Mouse (Mus musculus) bone marrow, adult 2 months (tissue): ENCODE results near the gene Pard3. TPM values are rescaled to one million over a fixed set of nuclear protein-coding genes. Genes with fewer than 3 reads are reported as not detected.

ENCODE experiments used
- H3K27ac ChIP-seq: fragments of 200-500 bp; 2 replicates; pipeline ENCODE4 v1.5.1; 2012; ENCODE audit warnings: low read depth, mild to moderate bottlenecking, control low read depth, inconsistent platforms, low read length; ENCODE audit not compliant: control insufficient read depth, poor library complexity, insufficient read depth
- H3K4me1 ChIP-seq: fragments of 200-500 bp; 2 replicates; pipeline ENCODE4 v1.6.1; 2011; ENCODE audit warnings: low read length; ENCODE audit not compliant: control insufficient read depth, insufficient read depth
- H3K4me3 ChIP-seq: fragments of 200-500 bp; replicated peaks from 2 replicates; pipeline ENCODE3; 2011; ENCODE audit warnings: mild to moderate bottlenecking, low read depth, low read length, control low read depth; ENCODE audit not compliant: control insufficient read depth
- CTCF ChIP-seq: fragments of 200-500 bp; IDR thresholded peaks from 2 replicates; pipeline ENCODE4 v1.5.1; 2011; ENCODE audit warnings: low read length, control low read depth; ENCODE audit not compliant: control insufficient read depth, insufficient read depth
- POLR2A ChIP-seq: fragments of 200-500 bp; IDR thresholded peaks from 2 replicates; pipeline ENCODE4 v1.6.1; 2011; ENCODE audit warnings: low read depth, mild to moderate bottlenecking, control low read depth, low read length, borderline replicate concordance; ENCODE audit not compliant: control insufficient read depth
- WGBS: fragments of 180-500 bp; shearing (Covaris S2); methylation state at CpG from one replicate; pipeline ENCODE4 v1.1.7; 2018; 5-methylcytosine and 5-hydroxymethylcytosine counted together
- polyA plus RNA-seq: library from polyadenylated mRNA; stranded (reverse); fragments of >200 nt; gene quantifications from 2 replicates; pipeline ENCODE4 v1.2.4, GENCODE M21; 2011; ENCODE audit warnings: low replicate concordance; ENCODE audit not compliant: missing spikeins, insufficient read depth, insufficient read length

Gene Pard3
- polyA plus RNA-seq, 1 experiment: 3.8 TPM

DNA sequence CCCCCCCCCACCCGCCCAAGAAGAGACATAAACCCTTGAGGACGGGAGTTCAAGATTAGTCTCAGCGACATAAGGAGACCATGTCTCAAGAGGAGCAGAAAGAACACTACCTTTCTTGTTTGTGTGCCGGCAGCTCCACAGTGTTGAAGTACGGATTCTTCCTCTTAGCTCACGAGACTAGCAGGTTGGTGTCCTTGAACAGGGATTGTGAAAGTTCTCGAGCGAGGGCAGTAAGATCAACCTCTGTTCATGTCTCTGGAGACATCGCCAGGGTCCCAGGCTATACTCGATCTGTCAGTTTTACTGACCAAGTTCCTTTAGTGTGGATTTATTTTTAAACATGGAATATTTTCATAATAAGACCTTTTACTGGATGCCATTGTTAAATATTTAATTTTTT lies 224.1 kb downstream of the Pard3 start:
- H3K27ac ChIP-seq: no peak overlapping the region
- TF ChIP-seq CTCF (no peak), POLR2A (no peak)
- 83% methylated on average over 10 of the region's 10 CpGs for WGBS
- H3K4me1 ChIP-seq: no peaks in the 10 kb centered on the region
- H3K4me3 ChIP-seq: no peak overlapping the region

DNA sequence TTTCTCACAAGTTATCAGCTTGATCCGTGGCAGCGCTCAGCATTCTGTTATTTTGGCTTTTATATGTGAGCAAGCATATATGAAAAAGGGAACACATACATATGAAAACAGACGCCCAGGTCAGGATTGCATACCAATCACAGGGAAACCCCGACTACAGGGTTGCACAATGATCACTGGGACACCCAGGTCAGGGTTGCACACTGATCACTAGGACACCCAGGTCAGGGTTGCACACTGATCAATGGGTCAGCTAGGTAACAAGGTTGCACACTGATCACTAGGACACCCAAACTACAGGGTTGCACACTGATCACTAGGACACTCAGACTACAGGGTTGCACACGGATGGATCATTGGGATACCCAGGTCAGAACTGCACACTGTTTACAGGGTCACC lies 228.6 kb downstream of the Pard3 start:
- Histone ChIP-seq H3K4me3 (no peak overlapping the region), H3K4me1 (no peaks in the 10 kb centered on the region; the same call in 1 of the 2 replicates), H3K27ac (no peak overlapping the region)
- TF ChIP-seq POLR2A: no peak
- TF ChIP-seq CTCF: no peak
- 70% methylated on average over 5 of the region's 5 CpGs for WGBS

DNA sequence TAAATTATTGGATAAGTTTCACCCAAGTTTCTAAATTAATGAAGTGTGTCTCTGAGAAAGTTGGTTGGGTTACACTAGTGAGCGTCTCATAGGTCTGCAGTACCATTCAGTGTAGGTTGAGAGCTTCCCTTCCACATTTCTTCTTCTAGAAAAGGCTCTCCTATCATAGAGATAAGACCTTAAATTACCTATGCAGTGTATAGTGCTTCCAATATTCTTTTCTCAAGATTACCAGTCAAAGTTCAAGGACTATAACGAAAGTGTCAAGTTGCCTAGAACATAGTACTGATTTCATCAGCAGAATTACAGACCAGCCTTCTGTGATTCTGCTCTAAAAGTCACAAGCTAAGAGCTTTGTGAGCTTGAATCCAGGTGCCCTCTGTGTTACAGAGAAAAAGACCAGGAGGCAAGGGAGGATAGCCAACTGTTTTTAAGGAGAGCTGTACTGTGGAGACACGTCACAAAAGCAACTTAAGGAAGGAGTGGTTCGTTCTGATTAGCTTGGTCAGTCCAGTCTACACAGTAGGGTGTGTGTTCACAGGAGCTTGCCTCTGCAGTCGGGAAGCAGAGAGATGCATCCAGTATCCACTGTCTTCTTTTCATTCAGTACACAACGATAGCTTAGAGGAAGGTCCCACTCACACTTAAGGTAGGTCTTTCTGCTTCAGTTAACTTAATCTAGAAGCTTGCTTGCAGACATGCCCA lies 229.5 kb downstream of the Pard3 start:
- WGBS: 73% methylated on average over 6 of the region's 6 CpGs
- H3K27ac ChIP-seq: no peak overlapping the region
- no peak overlapping the region for H3K4me3 ChIP-seq
- no peaks in the 10 kb centered on the region; the same call in 1 of the 2 replicates for H3K4me1 ChIP-seq
- TF ChIP-seq POLR2A (no peak), CTCF (no peak)

DNA sequence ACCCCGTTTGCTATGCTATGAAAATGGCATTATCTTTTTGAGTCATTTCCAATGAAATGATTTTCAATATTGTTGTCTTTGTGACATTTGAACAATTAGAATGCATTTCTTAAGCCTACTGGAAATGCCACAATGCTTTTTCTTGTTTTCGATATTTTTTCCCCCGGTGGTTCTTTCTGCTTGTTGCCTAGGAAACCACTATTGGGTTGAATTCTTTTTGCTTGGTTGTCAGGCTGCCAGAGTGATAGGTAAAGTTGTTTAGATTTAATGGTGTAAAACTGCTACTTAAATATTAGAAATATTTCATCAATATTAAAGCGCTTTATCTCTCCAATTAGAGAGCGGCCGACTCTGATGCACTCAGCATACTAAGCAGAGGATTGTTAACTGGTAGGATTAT lies 230.4 kb downstream of the Pard3 start:
- Histone ChIP-seq H3K4me1 (no peaks in the 10 kb centered on the region; the same call in 1 of the 2 replicates), H3K4me3 (no peak overlapping the region), H3K27ac (no peak overlapping the region)
- TF ChIP-seq POLR2A (no peak), CTCF (no peak)
- WGBS: 89% methylated on average over 6 of the region's 6 CpGs

DNA sequence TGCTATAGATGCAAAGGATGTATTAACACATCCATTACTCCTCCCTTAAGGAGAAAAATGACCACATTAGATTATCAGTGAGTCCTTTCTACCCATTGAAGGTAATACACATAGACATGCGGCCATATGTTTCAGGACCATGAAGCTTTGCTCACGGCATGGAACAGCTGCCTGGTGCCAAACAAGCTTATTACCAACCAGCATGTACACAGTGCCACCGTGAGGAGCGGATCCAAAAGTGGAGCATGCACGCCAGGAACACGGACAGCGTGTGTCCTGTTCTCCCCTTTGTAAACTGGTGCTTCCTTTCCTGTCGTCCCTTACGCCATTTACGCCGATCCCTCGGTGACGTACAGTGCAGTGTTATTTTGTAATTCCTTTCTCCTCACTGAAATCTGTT lies 232.2 kb downstream of the Pard3 start:
- 87% methylated on average over 13 of the region's 13 CpGs for WGBS
- H3K4me3 ChIP-seq: no peak overlapping the region
- TF ChIP-seq POLR2A (no peak), CTCF (no peak)
- no peak overlapping the region for H3K27ac ChIP-seq
- H3K4me1 ChIP-seq: no peaks in the 10 kb centered on the region; the same call in 1 of the 2 replicates

DNA sequence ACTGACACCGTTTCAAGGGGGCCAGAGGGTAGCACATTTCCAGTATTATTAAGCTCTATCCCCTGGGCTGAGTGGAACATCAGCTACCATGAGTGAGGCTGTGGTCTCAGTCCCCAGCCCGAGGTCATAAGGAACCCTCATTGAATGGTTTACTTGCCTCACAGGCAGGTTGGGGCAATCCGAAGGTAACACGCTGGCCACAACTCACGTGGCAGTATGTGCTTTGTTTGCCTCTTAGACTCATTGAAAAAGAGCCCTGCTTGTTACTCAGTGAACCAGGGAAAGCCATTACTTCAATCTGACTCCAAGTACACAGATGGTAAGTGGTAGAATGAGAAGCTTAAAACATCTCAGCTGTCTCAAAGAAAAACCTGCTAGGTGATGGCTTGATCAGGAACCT lies 236.8 kb downstream of the Pard3 start:
- 89% methylated on average over 5 of the region's 5 CpGs for WGBS

DNA sequence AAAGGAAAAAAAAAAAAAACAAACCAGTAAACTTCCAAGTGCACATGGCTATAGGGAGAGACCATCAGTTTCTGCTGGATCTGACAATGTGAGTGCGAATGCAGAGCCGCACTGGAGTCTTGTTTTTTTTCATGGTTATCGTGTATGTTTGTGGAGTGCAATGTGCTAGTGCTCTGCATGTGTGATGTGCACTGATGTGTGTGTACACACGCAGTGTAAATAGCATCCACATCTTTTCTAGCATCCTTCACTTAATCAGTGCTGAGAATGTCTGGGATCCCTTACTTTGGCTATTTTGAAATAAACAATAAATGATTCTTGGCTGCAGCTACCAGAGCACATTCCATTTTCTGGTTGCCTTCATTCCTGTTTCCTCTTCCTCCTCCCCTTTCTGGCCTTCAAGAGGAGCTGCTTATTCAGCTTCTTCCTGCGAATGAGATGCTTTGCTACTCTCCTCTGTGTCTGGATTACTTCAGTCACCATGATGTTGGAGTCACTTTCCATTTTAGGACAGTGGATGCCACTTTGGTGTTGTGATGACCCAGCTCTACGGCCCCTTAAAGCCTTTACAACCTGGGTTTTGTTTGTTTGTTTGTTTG lies 239.3 kb downstream of the Pard3 start:
- no peak overlapping the region for H3K4me3 ChIP-seq
- 81% methylated on average over 6 of the region's 6 CpGs for WGBS
- no peak overlapping the region for H3K27ac ChIP-seq
- no peaks in the 10 kb centered on the region for H3K4me1 ChIP-seq
- TF ChIP-seq POLR2A (no peak), CTCF (no peak)

More for the DNA sequence above, 236.8 kb downstream of the Pard3 start:
- TF ChIP-seq POLR2A (no peak), CTCF (no peak)
- Histone ChIP-seq H3K4me1 (no peaks in the 10 kb centered on the region; the same call in 1 of the 2 replicates), H3K4me3 (no peak overlapping the region), H3K27ac (no peak overlapping the region)

DNA sequence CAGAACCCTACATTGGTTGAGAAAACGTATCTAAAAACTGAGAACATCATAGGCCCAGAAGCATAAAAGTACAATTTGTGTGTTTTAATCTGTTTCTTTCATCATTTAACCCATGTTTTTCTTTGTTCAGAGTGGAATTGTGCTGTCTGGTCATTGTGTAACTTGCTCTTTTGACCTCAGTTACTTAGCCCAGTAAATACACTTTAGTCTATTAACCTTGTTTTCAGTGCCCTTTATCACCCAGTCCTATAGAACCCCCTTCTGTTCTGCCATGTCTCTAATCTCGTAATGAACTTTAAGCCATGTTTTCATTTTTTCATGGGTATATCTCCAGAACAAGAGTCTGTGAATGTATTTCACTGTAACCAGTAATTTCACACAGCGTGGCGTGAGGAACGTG lies 243.3 kb downstream of the Pard3 start:
- Histone ChIP-seq H3K27ac (no peak overlapping the region), H3K4me3 (no peak overlapping the region), H3K4me1 (no peaks in the 10 kb centered on the region)
- WGBS: 81% methylated on average over 5 of the region's 5 CpGs
- TF ChIP-seq POLR2A (no peak), CTCF (no peak)

DNA sequence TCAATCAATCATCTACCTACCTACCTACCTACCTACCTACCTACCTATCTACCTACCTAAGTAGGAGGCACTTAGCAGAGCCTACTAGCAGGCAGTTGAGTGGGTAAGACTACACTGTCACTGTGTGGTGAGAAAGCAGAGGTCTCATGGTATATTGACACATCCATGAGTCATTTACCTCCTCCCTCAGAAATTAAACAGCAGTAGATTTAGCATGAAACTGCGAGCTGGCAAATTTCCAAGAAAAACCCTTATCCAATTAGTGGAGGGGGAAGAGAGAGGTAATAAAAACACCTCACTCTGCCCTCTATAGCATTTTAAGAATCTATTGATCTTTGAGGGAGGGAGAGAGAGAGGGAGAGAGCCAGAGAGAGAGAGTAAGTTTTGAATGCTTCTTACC lies 245.7 kb downstream of the Pard3 start:
- Histone ChIP-seq H3K27ac (no peak overlapping the region), H3K4me1 (no peaks in the 10 kb centered on the region), H3K4me3 (no peak overlapping the region)
- WGBS: 69% methylated on average over 1 of the region's 1 CpGs
- no peak for TF ChIP-seq CTCF
- no peak for TF ChIP-seq POLR2A
